Mouse (Mus musculus) ES-E14 (cell line): ENCODE measurements around the gene Rprd1b.

ENCODE experiments used
- CHD2 ChIP-seq: IDR thresholded peaks from 2 replicates; pipeline ENCODE4 v1.6.1; 2014; ENCODE audit warnings: mild to moderate bottlenecking, low read depth, low read length, inconsistent platforms
- MAFK ChIP-seq: IDR thresholded peaks from 2 replicates; pipeline ENCODE4 v1.6.1; 2014; ENCODE audit warnings: mild to moderate bottlenecking, low read depth, low read length, inconsistent platforms; ENCODE audit not compliant: insufficient read depth
- ZC3H11A ChIP-seq: IDR thresholded peaks from 2 replicates; pipeline ENCODE4 v1.6.1; 2012; ENCODE audit warnings: low read depth, mild to moderate bottlenecking, inconsistent platforms, low read length, borderline replicate concordance
- ZNF384 ChIP-seq: IDR thresholded peaks from 2 replicates; pipeline ENCODE4 v1.6.1; 2012; ENCODE audit warnings: low read depth, low read length, inconsistent platforms

GRCm38 (mm10) chr2:158080622-158081241, 52.4 kb downstream of the Rprd1b start:
- no peak for TF ChIP-seq MAFK
- TF ChIP-seq ZC3H11A: no peak
- TF ChIP-seq ZNF384: no peak
- no peak for TF ChIP-seq CHD2
